Mouse (Mus musculus) kidney, adult 9 months (tissue): ENCODE data around the gene Lman2l.

Source experiments
- DNase-seq: peaks from one replicate; pipeline ENCODE4 v3.0.0; 2022

The Lman2l gene

DNA sequence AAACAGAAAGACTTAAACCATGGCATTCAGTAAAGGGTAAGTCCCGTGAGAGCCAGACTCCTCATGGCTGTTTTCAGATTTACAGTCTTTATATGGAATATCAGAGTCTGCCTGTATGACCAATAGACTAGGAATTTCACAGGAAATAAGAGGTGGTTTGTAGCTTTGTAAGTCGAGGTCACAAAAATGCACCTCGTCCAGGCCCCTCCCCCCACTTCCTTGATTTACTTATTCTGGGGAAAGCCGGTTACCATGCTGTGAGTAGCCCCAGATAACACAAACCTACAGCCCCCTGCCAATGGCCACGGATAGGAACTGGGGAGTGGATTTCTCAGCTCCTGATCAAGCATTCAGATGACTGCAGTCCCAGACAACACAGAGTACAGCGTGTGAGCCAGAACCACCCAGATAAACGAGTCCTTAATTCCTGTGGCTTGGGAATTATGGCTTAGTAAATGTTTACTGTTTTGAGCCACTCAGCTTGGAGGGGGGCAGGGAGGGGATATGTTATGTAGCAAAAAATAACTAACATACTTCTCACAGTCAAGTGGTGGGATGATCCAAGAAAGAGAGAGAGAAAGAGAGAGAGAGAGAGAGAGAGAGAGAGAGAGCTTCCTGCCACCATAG lies 12.4 kb upstream of the Lman2l start:
- no peak for DNase-seq

DNA sequence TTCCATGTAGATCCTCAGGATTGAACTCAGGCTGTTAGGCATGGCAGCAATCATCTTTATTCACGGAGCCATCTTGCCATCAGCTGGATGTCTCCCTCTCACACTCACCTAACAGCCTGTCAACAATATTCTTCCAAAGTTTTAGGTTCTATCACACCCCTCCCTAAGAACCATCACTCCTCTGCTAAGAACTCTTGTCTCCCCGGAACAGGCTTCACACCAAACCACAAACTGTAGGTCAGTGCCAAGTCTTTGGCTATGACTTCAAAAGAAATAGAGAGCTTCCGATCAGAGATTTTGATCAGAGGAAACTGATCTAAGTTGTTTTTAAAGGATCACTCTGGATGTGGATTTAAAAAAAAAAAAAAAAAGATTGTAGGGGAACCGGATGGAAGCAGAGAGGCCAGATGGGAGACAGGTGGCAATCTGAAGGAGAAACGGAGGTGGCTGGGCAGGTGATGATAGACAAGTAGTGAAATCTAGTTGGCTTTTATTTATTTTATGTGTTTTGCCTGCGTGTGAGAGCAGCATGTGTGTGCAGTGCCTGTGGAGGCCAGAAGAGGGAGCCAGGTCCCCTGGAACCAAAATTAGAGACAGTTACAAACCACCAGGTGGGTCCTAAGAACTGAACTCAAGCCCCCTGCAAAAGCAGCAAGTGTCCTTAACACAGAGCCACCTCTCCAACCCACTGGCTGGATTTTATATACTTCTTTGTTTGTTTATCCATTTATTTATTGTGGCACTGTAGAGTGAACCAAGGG lies 9.2 kb upstream of the Lman2l start:
- no peak for DNase-seq

DNA sequence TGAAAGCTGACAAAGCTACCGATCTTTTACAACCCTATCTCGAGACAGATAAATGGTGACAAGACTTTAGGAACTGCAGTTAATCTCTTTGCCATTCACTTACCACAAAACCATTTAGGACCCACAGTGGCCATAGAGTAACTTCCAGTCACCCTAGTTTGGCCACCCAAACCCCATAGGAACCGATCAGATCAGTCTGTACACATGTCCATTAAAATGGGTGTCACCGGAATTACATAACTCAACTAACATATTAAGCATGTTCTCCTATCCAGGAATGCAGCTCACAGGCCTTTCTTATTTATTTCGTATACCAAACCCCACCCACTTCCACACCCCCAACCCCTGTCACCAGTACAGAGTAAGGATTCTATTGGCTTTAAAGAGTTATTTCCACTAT lies 1.8 kb upstream of the Lman2l start:
- DNase-seq = no peak

DNA sequence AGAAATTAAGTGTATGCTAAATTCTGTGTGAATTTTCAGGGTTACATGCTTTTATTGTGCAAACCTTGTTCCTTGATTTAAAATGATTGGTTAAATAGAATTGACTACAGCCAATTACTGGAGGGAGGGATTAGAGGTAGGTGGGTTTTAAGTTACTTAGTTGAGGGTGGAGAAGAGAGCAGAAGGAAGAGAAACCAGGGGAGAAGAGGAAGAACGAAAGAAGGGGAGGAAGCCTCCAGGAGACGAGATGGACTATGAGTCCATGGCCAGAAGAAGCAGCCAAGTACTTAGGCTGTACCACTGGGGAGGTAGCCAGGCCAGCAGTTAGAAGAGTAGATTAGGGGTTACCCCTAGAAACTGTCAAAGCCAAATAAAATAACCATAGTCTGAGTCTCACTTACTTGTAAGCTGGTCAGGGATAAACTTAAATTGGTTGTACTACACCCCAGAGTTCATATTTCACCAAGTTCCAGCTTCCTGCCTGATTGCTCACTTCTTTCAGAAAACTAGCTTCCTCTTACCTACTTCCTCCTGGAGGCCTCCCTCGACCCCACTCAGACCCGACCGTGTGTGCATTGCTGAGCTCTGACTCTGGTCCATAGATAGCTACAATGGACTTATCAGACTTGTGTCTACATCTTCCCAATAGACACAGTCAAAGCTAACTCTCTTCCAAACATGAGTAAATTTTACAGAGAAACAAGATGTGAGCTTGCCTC lies 1.2 kb upstream of the Lman2l start:
- no peak for DNase-seq

DNA sequence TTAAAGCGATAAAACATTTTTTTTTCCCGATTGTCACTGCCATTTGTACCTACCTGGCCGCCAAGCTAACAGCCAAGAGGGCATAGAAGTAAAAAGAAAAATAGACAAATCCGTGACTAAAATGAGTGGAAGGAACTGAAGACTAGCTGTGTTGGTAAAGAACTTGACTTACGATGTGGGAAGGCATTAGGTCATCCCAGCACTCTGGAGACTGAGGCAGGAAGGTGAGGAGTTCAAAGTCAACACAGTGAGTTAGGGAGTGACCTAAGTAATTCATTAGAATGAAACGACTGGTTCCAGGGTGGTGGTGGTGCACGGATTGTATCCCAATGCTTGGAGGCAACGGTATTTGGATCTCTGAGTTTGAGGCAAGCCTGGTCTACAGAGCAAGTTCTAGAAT lies 437 bp upstream of the Lman2l start:
- DNase-seq = no peak

DNA sequence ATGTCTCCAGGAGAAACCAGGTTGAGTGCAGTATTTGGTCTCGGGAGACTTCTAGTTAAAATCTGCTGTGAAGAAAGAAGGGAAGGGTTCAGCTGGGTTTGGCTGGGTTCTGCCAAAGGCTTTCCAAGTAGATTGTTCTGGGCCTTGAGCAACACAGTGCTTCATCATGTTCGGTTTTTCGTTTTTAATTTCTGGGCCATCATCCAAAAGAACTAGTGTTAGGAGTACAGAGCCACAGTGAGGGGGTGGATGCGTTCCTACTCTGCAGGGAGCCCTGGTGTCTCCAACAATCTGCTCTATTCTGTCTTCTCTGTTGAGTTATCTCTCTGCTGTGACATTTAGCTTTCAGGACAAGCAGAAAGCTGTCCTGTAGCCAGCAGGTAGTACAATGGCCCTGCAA lies 4.0 kb downstream of the Lman2l start:
- no peak for DNase-seq

DNA sequence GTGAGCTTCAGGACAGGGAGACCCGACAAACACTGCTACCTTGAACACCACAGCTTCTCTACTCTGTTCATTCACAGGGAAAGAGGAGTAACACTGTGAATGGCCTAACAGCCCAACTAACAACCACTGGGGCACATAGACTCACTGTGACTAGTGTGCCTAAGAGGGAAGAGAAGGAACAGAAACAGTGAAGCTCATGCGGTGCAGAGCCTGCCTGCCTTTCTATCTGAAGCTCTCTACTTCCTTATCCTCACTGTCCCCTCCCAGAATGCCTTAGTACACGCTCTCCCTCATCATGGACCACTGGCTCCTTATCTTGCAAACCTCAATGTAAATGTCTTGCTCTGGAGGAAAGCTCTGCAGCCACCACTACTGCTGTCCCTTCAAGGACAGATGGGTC lies 7.8 kb downstream of the Lman2l start:
- no peak for DNase-seq

DNA sequence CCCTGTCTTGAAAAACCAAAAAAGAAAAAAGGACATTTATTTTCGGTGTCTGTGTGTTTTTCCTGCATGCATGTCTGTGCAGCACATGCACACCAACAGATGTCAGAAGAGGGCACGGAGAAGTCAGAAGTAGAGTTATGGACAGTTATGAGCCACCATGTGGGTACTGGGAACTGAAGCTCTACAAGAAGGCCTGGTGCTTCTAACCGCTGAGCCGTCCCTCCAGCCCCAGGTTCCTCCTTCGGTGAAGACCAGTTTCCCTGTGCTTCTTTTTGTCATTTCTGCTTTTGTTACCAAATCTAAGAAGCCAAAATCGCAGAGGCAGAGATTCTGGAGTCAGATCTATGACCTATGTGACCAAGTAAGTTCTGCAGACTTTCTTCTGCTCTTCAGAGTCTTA lies 8.6 kb downstream of the Lman2l start:
- DNase-seq = no peak

DNA sequence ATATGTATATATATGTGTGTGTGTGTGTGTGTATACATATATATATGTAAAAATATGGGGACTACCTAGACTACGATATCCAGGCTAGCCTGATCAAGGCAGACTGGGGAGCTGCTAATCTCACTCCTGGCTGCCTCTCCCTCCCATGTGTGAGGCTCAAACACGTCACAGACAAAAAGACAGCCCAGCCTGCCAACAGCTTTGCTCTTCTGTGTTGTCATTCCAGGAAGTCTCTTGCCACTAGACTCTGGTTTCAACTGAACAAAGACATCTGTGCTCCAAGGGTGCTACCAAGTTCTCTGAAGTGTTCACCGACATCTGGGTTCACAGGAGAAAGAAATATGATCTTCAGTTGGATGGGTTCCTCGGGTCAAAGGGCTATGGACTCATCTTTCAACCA lies 10.0 kb downstream of the Lman2l start:
- no peak for DNase-seq

DNA sequence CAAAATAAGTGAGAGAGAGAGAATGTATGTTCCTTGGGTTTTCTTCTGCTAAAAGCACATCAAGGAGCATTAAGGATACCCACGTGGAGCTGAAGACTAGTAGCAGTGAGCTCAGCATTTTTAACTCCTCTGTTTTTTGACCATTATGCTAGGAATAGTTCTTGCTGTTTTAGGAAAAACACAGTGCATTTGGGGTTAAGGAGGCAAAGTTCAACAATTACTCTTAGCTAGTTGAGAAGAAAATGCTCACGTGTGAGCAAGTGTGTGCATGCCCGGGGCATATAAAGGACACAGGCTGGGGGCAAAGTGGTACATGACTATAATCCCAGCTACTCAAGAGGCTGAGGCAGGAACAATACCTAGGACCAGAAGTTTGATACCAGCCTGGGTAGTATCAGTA lies 11.5 kb downstream of the Lman2l start:
- peak; percentile 62 for DNase-seq

DNA sequence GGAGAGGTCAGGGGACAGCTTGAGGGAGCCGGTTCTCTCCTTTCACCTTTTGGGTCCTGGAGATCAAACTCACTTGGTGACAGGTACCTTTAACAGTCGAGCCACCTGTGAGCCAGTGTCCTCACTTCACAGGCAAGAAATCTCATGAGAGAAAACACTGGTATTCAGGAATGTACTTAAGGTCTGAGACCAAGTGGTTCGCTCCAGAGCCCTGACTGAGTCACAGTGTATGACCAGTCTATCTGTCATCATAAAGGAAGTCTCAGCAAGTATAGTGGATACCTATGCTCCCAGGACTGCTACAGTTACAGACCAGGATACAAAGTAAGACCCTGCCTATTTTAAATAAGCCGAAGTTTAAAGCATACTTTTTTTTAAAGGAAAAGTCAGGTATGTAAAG lies 12.1 kb downstream of the Lman2l start:
- no peak for DNase-seq

DNA sequence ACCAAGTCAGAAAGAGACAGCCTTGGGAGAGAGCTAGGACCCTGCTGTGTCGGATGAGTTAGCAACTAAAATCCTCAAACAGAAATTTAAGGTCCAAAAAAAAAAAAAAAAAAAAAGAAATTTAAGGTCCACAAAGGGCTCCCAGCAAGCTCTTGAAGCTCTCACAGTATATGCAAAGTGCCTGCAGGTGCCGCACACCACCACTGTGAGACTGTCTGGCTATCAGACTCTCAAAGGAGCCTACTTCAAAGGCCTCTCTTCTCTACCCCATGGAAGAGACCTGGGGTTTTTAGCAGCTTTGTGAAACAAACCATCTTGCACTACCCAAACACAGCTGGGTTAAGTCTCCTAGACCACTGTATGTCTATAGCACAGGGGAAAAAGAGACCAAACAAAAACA lies 15.6 kb downstream of the Lman2l start:
- no peak for DNase-seq

DNA sequence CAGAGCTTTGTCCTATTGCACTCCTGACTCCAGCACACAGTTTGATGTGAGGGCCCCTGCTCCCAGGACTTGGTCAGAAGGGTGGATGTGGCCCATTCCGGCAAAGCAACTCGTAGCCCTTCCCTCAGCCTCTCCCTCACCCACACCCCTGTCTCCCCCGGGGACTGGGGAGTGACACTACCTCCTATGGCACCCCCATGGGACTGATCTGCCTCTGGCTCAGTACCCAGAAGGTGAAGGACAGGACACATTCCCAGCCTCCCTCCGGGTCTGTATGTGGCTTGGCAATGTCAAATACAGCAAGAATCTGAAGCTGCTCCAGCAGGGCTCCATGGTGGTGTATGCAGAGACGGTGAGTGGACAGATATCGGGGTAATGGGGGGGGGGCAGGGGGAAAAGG lies 40.5 kb downstream of the Lman2l start:
- no peak for DNase-seq

DNA sequence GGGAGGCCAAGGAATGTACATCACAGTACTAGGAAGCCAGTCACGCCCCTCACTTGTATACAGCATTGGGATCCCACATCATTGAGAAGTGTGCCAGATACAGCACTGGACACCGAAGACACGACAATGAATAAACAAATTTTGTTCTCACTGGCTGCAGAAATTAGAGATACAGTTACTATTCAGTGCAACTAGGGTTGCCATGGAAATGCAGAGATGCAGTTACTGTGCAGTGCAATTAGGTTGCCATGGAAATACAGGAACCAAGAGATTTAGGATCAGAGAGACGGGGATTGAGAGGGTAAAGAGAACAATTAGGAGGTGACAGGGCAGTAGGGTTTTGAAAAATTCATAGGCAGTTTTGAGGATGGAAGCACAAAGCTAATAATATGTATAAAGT lies 43.6 kb downstream of the Lman2l start:
- DNase-seq = no peak

DNA sequence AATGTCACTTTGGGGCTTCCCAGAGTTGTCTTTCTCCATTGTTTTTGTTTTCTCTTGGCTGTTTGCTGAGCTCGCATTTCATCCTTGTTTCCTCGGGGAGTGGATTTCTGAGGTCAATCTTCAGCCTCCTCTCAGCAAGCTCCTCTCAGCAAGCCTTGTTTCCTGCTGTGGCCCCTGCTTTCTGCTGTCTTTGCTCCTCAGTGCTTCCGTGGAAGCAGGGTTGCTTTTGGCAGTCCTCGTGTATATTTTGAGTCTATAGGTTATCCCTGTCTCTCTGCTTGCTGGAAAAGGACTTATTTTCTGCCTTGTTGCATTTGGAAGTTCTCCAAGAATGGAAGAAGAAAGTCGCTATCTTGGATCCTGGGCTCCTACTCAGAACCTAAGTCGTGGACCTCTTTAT lies 48.0 kb downstream of the Lman2l start:
- no peak for DNase-seq

DNA sequence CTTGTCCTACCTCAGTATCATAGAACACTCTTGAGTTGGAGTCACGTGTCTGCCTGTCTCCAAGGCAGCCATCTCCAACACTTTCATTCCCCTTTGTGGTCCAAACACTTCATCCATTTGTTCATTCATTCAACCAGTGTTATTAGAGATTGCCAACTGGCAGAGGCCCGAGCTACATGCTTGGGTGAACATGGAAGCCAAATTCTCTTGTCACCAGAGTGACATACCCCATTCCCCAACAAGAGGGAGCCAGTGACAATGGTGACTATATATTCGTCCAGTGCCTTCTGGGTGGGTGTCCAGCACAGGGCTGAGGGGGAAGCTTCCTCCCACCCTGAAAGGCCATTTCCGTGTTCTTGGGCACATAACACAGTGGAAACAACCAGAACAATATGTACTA lies 65.5 kb downstream of the Lman2l start:
- peak; percentile 33 for DNase-seq

DNA sequence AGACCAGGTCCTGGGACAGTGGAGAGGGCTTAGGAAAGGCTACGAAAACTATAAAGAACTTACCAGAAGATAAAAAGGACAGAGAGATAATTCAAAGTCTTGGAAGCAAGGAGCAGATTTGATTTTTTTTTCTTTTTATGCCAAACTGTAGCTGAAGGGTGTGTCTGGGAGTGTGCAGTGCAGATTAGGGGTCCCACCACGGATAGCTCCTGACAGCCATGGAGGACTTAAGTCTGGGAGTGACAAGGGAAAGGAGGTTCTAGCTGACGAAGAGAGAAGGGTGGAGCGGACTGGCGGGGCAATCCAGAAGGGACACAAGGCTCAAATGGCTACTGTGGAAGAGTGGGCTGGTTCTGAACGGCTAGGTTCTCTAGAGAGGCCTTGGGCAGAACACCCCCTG lies 66.2 kb downstream of the Lman2l start:
- DNase-seq = no peak

DNA sequence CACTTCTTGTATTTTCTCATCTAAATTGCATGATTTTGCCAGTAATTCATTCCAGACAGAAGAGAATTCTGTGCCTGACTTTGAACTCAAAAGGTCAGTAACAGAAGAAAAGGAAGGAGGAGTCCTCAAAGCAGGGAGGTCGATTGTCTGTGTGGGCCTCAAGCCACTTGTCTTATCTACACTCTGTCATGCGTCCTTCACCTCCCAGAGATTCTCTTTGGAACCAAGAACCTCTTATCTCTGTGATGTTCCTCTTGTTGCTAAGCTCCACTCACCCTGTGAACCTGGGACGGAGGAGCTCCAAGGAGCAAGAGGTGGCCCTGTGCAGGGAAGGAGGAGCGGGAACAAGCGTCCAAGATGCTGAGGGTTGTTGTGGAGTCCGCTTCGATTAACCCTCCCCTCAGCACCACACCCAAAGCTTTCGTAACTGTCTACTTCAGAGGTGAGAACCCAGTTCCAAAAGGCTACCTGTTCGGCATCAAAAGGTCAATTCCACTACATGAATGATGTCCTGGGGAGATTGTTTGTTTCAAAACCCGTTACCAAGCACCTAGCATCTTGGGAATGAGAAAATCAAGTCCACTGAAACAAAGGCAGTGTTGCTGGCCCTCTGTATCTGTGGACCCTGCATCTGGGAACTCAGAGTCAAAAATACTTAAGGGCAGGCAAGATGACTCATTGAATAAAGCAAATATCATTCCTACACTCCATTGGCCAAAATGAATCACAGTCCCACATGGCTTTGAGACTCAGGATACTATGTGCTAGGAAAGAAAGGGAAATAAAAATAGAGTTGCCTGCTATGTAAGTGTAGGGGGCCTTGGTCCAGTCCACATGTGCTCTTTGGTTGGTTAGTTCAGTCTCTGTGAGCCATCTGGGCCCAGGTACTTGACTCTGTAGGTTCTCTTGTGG lies 72.9 kb downstream of the Lman2l start, which contains the start of gene Fer1l5:
Gene Fer1l5 (plus strand): TSS at position 358 of the 912 bp plus-strand sequence.
- DNase-seq = no peak

DNA sequence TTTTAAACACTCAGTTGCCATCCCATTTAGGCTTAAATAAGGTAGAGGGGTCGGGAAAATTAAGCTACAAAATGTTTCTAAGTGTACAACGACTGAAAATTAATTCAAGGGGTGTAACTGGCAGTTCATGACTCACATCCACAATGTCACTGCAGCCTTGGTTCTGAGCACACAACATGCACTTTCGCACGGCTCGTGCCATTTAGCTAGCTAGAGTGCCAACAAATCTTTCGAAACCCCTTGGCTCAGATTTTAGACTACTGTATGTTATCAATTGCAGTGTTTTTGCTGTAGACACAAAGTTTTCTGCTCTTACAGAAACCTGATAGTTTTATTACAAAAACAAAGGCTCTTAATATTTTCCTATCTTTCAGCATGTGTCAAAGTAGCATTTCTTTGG lies 74.2 kb downstream of the Lman2l start:
- DNase-seq = no peak
